Mouse (Mus musculus) heart, embryonic 14.5 days (tissue): ENCODE results near the gene Mast1. TPM values are rescaled to one million over a fixed set of nuclear protein-coding genes. Genes with fewer than 3 reads are reported as not detected.

ENCODE experiments used
- ATAC-seq: fragments of 200-750 bp; cut with Nextera tagmentation; 2 replicates; pipeline ENCODE4 v1.8.0; 2017; ENCODE audit warnings: low read depth, moderate TSS enrichment; ENCODE audit not compliant: insufficient number of reproducible peaks, insufficient read depth, low FRiP score
- H3K27ac ChIP-seq, 2 experiments: fragments of 200-500 bp in 1 of 2; fragments of 300-500 bp in 1 of 2; sonication (generic) in 1 of 2; replicated peaks in 1 of 2; 2 replicates each; pipeline ENCODE4 v1.5.1; 2012 to 2014; ENCODE audit warnings: low read depth in 2 of 2, low read length in 2 of 2, control low read depth in 1 of 2, mild to moderate bottlenecking in 1 of 2, mixed read lengths in 1 of 2; ENCODE audit not compliant: control insufficient read depth in 1 of 2, insufficient read depth in 1 of 2
- H3K27me3 ChIP-seq: fragments of 300-500 bp; sonication (generic); 2 replicates; pipeline ENCODE4 v1.6.1; 2014; ENCODE audit warnings: mild to moderate bottlenecking, low read length, control low read depth; ENCODE audit not compliant: control insufficient read depth, insufficient read depth
- H3K36me3 ChIP-seq: fragments of 300-500 bp; sonication (generic); 2 replicates; pipeline ENCODE4 v1.6.1; 2014; ENCODE audit warnings: mild to moderate bottlenecking, control low read depth, low read length, mixed read lengths; ENCODE audit not compliant: control insufficient read depth, insufficient read depth
- H3K4me1 ChIP-seq, 2 experiments: fragments of 200-500 bp in 1 of 2; fragments of 300-500 bp in 1 of 2; sonication (generic) in 1 of 2; 2 replicates each; pipeline ENCODE4 v1.6.1; 2012 to 2014; ENCODE audit warnings: low read length in 2 of 2, control low read depth in 1 of 2, mixed read lengths in 1 of 2; ENCODE audit not compliant: control insufficient read depth in 2 of 2, insufficient read depth in 2 of 2
- H3K4me2 ChIP-seq: fragments of 300-500 bp; sonication (generic); 2 replicates; pipeline ENCODE4 v1.6.1; 2014; ENCODE audit warnings: mild to moderate bottlenecking, low read length
- H3K4me3 ChIP-seq, 2 experiments: fragments of 200-500 bp in 1 of 2; fragments of 300-500 bp in 1 of 2; sonication (generic) in 1 of 2; 2 replicates each; pipeline ENCODE4 v1.5.1; 2012 to 2014; ENCODE audit warnings: low read length in 2 of 2, mild to moderate bottlenecking in 2 of 2, control low read depth in 1 of 2, low read depth in 1 of 2, moderate library complexity in 1 of 2; ENCODE audit not compliant: control insufficient read depth in 1 of 2, insufficient read depth in 1 of 2
- H3K9ac ChIP-seq: fragments of 300-500 bp; sonication (generic); 2 replicates; pipeline ENCODE4 v1.6.1; 2014; ENCODE audit warnings: mild to moderate bottlenecking, low read length
- H3K9me3 ChIP-seq: fragments of 300-500 bp; sonication (generic); 2 replicates; pipeline ENCODE4 v1.6.1; 2016; ENCODE audit warnings: low read length, control low read depth; ENCODE audit not compliant: control insufficient read depth
- WGBS: fragments of 180-500 bp; shearing (Covaris S2); extraction: QIAGEN DNeasy Blood & Tissue Kit; methylation state at CpG from one replicate; pipeline ENCODE4 v1.1.7; 2014; 5-methylcytosine and 5-hydroxymethylcytosine counted together
- microRNA-seq: library from miRNA; unstranded; fragments of <30 nt; microRNA quantifications from one replicate; pipeline ENCODE4, GENCODE M21; 2016
- polyA plus RNA-seq: library from polyadenylated mRNA; unstranded; fragments of >200 nt; fragmentation: Nextera tagmentation; extraction: Ambion mirVana; gene quantifications from 2 replicates; pipeline ENCODE4 v1.2.1, GENCODE M21; 2014

The Mast1 gene
- polyA plus RNA-seq, 1 experiment from 2014 or later = 0.23 TPM

DNA sequence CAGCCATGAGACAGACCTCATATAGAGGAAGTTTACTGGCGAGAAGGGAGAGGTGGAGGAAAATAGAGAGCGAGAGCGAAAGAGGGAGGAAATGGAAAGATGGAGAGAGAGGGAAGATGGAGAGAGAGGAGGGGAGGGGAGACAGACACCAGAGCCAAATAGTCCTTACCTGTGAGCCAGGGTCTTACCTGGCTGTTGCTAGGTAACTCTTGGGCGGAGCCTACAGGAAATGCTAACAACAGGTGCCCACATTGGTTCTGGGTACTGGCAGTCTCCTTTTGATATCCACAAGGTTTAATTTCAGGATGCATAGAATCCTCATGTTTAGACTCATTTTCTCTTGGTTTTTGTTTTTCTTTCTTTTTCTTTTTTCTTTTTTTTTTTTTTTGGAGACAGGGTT lies 64.1 kb downstream of the Mast1 start:
- no peak for ATAC-seq
- H3K4me1 ChIP-seq = peaks cover 8 to 9% of the 10 kb centered on the region in 2 experiments; a peak in 2 of 4 replicates
- H3K36me3 ChIP-seq = peaks cover 18% of the 10 kb centered on the region
- peak overlapping the region; percentile 96 for H3K4me2 ChIP-seq
- 81% methylated on average over 4 of the region's 4 CpGs for WGBS
- H3K27me3 ChIP-seq = no peaks in the 10 kb centered on the region
- peak overlapping the region; percentile 46 to 47; a peak in 3 of 4 replicates for H3K4me3 ChIP-seq
- H3K9ac ChIP-seq = no peak overlapping the region
- H3K27ac ChIP-seq = no peak overlapping the region
- no peaks in the 10 kb centered on the region for H3K9me3 ChIP-seq

DNA sequence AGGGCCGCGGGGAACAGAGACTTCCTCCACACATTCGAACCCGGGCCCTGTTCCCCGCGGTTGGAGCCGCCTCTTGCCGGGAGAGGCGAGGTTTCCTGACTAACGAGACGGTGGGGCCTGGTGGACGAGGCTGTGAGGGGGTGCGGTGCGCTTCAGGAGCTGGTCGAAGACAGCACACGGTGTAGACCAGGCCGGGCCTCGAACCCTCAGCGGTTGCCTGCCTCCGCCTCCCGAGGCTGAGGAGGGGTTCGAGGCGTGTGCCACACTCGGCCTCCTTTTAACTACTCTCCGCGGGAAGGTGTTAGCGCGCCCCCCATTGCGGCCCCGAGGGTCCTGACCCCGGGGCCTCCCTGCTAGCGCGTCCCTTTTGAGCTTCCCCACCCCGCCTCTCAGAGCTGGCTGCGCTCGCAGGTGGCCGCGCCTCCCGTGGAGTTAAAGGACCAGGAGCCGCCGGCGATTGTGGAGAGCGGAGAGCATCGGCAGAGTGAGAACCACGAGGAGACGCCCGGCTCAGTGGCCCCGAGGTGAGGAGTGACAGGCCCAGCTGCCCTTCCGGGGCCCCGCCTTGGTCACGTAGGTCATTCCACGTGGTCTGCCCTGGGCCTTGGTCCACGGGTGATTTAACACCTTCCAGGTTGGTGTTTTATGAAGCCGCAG lies 64.7 kb downstream of the Mast1 start:
- Histone ChIP-seq H3K36me3 (peaks cover 24% of the 10 kb centered on the region), H3K4me1 (peaks cover 8 to 9% of the 10 kb centered on the region in 2 experiments; a peak in 2 of 4 replicates), H3K4me2 (peak overlapping the region; percentile 96), H3K9me3 (no peaks in the 10 kb centered on the region), H3K4me3 (peak overlapping the region; percentile 46 to 47), H3K9ac (peak overlapping the region; percentile 71), H3K27ac (no peak overlapping the region), H3K27me3 (no peaks in the 10 kb centered on the region)
- peak; percentile 40 for ATAC-seq
- WGBS = 3% methylated on average over 52 of the region's 54 CpGs

DNA sequence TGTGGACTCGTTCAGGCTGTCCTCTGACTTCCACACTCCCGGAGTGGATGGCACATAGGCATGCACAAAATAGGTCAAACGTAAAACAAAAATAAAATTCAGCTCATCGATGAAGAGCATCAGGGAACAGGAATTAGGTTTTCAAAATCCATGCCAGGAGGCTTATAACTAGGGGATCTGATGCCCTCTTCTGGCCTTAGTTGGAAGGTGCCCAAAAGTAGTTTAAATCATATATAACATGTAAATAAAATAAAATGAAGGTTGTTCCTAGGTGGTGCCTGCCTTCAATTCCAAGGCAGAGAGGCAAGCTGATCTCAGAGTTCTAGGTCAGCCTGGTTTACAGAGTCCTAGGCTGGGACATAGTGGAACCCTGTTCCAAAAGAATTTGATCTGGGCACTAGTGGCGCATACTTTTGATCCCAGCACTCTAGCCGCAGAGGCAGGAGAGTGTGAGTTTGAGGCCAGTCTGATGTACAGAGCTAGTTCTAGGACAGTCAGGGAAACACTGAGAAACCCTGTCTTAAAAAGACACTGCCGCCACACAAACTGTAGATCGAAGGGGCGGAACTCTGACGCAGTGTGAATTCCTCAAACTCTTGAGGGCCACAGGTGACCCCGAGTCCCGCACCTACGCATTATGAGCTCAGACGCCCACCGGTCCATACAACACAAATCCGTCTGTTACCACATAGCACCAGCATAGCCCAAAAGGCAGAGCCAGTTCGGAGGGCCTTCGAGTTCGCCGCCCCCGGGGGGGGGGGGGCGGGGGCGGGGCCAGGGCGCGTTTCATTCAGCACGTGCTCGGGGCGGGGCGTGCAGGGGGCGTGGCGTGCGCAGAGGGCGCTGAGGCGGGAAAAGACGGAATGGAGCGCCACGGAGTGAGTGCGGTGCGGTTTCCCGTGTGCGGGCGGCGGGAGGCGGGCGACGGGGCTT lies 65.5 kb downstream of the Mast1 start, which contains the start of gene Syce2:
Gene Syce2, plus strand, starts transcription at position 736 of the 933 bp plus-strand sequence.
- peak within 1 kb of the TSS; percentile 46 to 47 for H3K4me3 ChIP-seq
- H3K36me3 ChIP-seq = peaks cover 32% of the 10 kb centered on the region
- no peaks in the 10 kb centered on the region for H3K9me3 ChIP-seq
- peaks cover 8 to 9% of the 10 kb centered on the region in 2 experiments; a peak in 2 of 4 replicates for H3K4me1 ChIP-seq
- ATAC-seq = peak; percentile 70
- H3K27ac ChIP-seq = no peak within 1 kb of the TSS
- WGBS = 13% methylated on average over 46 of the region's 46 CpGs
- H3K27me3 ChIP-seq = no peaks in the 10 kb centered on the region
- H3K9ac ChIP-seq = peak within 1 kb of the TSS; percentile 71
- H3K4me2 ChIP-seq = peak within 1 kb of the TSS; percentile 96

Small RNA genes within 50 kb of the gene (microRNA-seq; reads per million reads assigned to microRNA genes)
- not detected for gene Gm24197
- gene Mir7069 = 2.8 reads per million, percentile 3 among the genes with 10 or more reads in this experiment

Other genes with a start within 250 kb of the Mast1 start
- gene Nacc1, start 249.5 kb downstream of the Mast1 start, polyA plus RNA-seq = 15.1 and 17.4 TPM in 2 replicates
- 12.1 and 13.7 TPM in 2 replicates for gene Lyl1, start 235.9 kb downstream of the Mast1 start, polyA plus RNA-seq
- 5.2 and 5.9 TPM in 2 replicates for gene G430095P16Rik, start 214.4 kb downstream of the Mast1 start, polyA plus RNA-seq
- gene Nfix, start 137.0 kb downstream of the Mast1 start, polyA plus RNA-seq = 16.3 and 16.8 TPM in 2 replicates
- gene Dand5, start 114.5 kb downstream of the Mast1 start, polyA plus RNA-seq = 5.9 and 6.6 TPM in 2 replicates
- 49.9 and 53.0 TPM in 2 replicates for gene Gadd45gip1, start 105.8 kb downstream of the Mast1 start, polyA plus RNA-seq
- 122 and 125 TPM in 2 replicates for gene Rad23a, start 96.7 kb downstream of the Mast1 start, polyA plus RNA-seq
- 500 and 527 TPM in 2 replicates for gene Calr, start 90.4 kb downstream of the Mast1 start, polyA plus RNA-seq
- gene Farsa, start 80.4 kb downstream of the Mast1 start, polyA plus RNA-seq = 47.6 and 50.7 TPM in 2 replicates
- gene Syce2, start 65.2 kb downstream of the Mast1 start, polyA plus RNA-seq = 23.7 and 25.2 TPM in 2 replicates
- gene Gcdh, start 43.4 kb downstream of the Mast1 start, polyA plus RNA-seq = 34.0 and 38.6 TPM in 2 replicates
- gene Klf1, start 35.4 kb downstream of the Mast1 start, polyA plus RNA-seq = 1.8 and 2.5 TPM in 2 replicates
- gene Dnase2a, start 28.8 kb downstream of the Mast1 start, polyA plus RNA-seq = 4.5 and 5.5 TPM in 2 replicates
- 0.12 TPM in 1 of 2 replicates, not detected in the other for gene Rtbdn, start 9.6 kb upstream of the Mast1 start, polyA plus RNA-seq
- not detected in 2 replicates for gene Gm49661, start 32.1 kb upstream of the Mast1 start, polyA plus RNA-seq
- gene Prdx2, start 32.2 kb upstream of the Mast1 start, polyA plus RNA-seq = 792 and 804 TPM in 2 replicates
- gene Rnaseh2a, start 32.4 kb upstream of the Mast1 start, polyA plus RNA-seq = 71.8 and 80.8 TPM in 2 replicates
- gene Junb, start 41.4 kb upstream of the Mast1 start, polyA plus RNA-seq = 10.1 and 10.9 TPM in 2 replicates
- 5.0 and 5.1 TPM in 2 replicates for gene Hook2, start 53.2 kb upstream of the Mast1 start, polyA plus RNA-seq
- gene Best2, start 77.2 kb upstream of the Mast1 start, polyA plus RNA-seq = not detected in 2 replicates
- gene Asna1, start 87.9 kb upstream of the Mast1 start, polyA plus RNA-seq = 91.5 and 109 TPM in 2 replicates
- gene Trir, start 89.5 kb upstream of the Mast1 start, polyA plus RNA-seq = 92.0 and 95.9 TPM in 2 replicates
- 13.0 and 15.2 TPM in 2 replicates for gene Tnpo2, start 99.6 kb upstream of the Mast1 start, polyA plus RNA-seq
- 16.6 and 21.6 TPM in 2 replicates for gene Fbxw9, start 122.7 kb upstream of the Mast1 start, polyA plus RNA-seq
- gene Gm5741, start 130.6 kb upstream of the Mast1 start, polyA plus RNA-seq = not detected in 2 replicates
- 50.7 and 55.8 TPM in 2 replicates for gene Dhps, start 134.4 kb upstream of the Mast1 start, polyA plus RNA-seq
- gene Wdr83os, start 143.4 kb upstream of the Mast1 start, polyA plus RNA-seq = 125 and 136 TPM in 2 replicates
- 35.4 and 43.0 TPM in 2 replicates for gene Wdr83, start 143.9 kb upstream of the Mast1 start, polyA plus RNA-seq
- gene Man2b1, start 145.9 kb upstream of the Mast1 start, polyA plus RNA-seq = 32.9 and 35.7 TPM in 2 replicates
- gene Zfp791, start 185.7 kb upstream of the Mast1 start, polyA plus RNA-seq = 0.80 and 1.1 TPM in 2 replicates
- not detected in 2 replicates for gene Cks1brt, start 214.6 kb upstream of the Mast1 start, polyA plus RNA-seq